Mouse (Mus musculus): ENCODE measurements around the gene Zswim7. TPM values are rescaled to one million over a fixed set of nuclear protein-coding genes. Genes with fewer than 3 reads are reported as not detected.
"Not testable (repeated sequence)": the region's sequence is repeated elsewhere in the genome, so short reads cannot be mapped to it uniquely, and the experiment has no call there.

Gene Zswim7
- total and polyA plus RNA-seq, 2 experiments from 2014 or later = 7.3 to 19.6 TPM

- TF ChIP-seq CTCF (IDR thresholded peaks at IDR 0.05; ENCODE audit: low read depth) = no peak
- Histone ChIP-seq H3K9ac (no peak overlapping the region), H3K27ac (ENCODE audit: low read depth, low read length) (no peak overlapping the region)
Measured at GRCm38 (mm10) chr11:62298883-62299282, 17.7 kb upstream of the Zswim7 start.

GRCm38 (mm10) chr11:62294121-62294520 is 12.9 kb upstream of the Zswim7 start:
- Histone ChIP-seq H3K9ac (no peak overlapping the region), H3K9me3 (ENCODE audit: low read length) (no peaks in the 10 kb centered on the region), H3K4me1 (ENCODE audit: insufficient read depth) (no peaks in the 10 kb centered on the region), H3K27ac (ENCODE audit: low read depth, low read length) (no peak overlapping the region), H3K27me3 (ENCODE audit: insufficient read depth, low read length) (no peaks in the 10 kb centered on the region), H3K4me3 (ENCODE audit: low read depth, low read length) (no peak overlapping the region), H3K4me2 (ENCODE audit: low read depth) (no peak overlapping the region), H3K36me3 (ENCODE audit: insufficient read depth) (peaks cover 44% of the 10 kb centered on the region)
- TF ChIP-seq CTCF (IDR thresholded peaks at IDR 0.05; ENCODE audit: low read depth) = no peak
- WGBS = 90% methylated on average over 2 of the region's 2 CpGs
- DNase-seq (no peak), ATAC-seq (no peak)

More at GRCm38 (mm10) chr11:62298883-62299282, 17.7 kb upstream of the Zswim7 start:
- WGBS = 87% methylated on average over 6 of the region's 6 CpGs
- DNase-seq (no peak), ATAC-seq (no peak)
- H3K4me3 ChIP-seq (ENCODE audit: low read depth, low read length) = no peak overlapping the region
- no peaks in the 10 kb centered on the region for H3K9me3 ChIP-seq (ENCODE audit: low read length)
- H3K4me2 ChIP-seq (ENCODE audit: low read depth) = no peak overlapping the region
- peaks cover 30% of the 10 kb centered on the region for H3K36me3 ChIP-seq (ENCODE audit: insufficient read depth)
- no peaks in the 10 kb centered on the region for H3K4me1 ChIP-seq (ENCODE audit: insufficient read depth)
- H3K27me3 ChIP-seq (ENCODE audit: insufficient read depth, low read length) = no peaks in the 10 kb centered on the region

GRCm38 (mm10) chr11:62287700-62288099 is 6.5 kb upstream of the Zswim7 start:
- no peak for ATAC-seq
- Histone ChIP-seq H3K4me1 (ENCODE audit: insufficient read depth) (no peaks in the 10 kb centered on the region), H3K4me2 (ENCODE audit: low read depth) (no peak overlapping the region), H3K4me3 (ENCODE audit: low read depth, low read length) (no peak overlapping the region), H3K36me3 (ENCODE audit: insufficient read depth) (peaks cover 51% of the 10 kb centered on the region), H3K27me3 (ENCODE audit: insufficient read depth, low read length) (no peaks in the 10 kb centered on the region), H3K9me3 (ENCODE audit: low read length) (no peaks in the 10 kb centered on the region), H3K9ac (no peak overlapping the region), H3K27ac (ENCODE audit: low read depth, low read length) (no peak overlapping the region)
- WGBS = 96% methylated on average over 1 of the region's 1 CpGs
- no peak for DNase-seq
- TF ChIP-seq CTCF (IDR thresholded peaks at IDR 0.05; ENCODE audit: low read depth) = no peak

GRCm38 (mm10) chr11:62285020-62285419 is 3.8 kb upstream of the Zswim7 start:
- no peak overlapping the region for H3K4me2 ChIP-seq (ENCODE audit: low read depth)
- no peak overlapping the region for H3K4me3 ChIP-seq (ENCODE audit: low read depth, low read length)
- peaks cover 40% of the 10 kb centered on the region for H3K36me3 ChIP-seq (ENCODE audit: insufficient read depth)
- no peaks in the 10 kb centered on the region for H3K9me3 ChIP-seq (ENCODE audit: low read length)
- DNase-seq (no peak), ATAC-seq (no peak)
- no peaks in the 10 kb centered on the region for H3K27me3 ChIP-seq (ENCODE audit: insufficient read depth, low read length)
- H3K9ac ChIP-seq = no peak overlapping the region
- 92% methylated on average over 8 of the region's 8 CpGs for WGBS
- no peaks in the 10 kb centered on the region for H3K4me1 ChIP-seq (ENCODE audit: insufficient read depth)
- no peak for TF ChIP-seq CTCF (IDR thresholded peaks at IDR 0.05; ENCODE audit: low read depth)
- H3K27ac ChIP-seq (ENCODE audit: low read depth, low read length) = no peak overlapping the region

- not testable (repeated sequence) for H3K4me3 ChIP-seq (ENCODE audit: low read depth, low read length); H3K27me3 ChIP-seq (ENCODE audit: insufficient read depth, low read length); H3K9ac ChIP-seq; H3K27ac ChIP-seq (ENCODE audit: low read depth, low read length); H3K4me1 ChIP-seq (ENCODE audit: insufficient read depth); ATAC-seq; H3K4me2 ChIP-seq (ENCODE audit: low read depth); H3K9me3 ChIP-seq (ENCODE audit: low read length); DNase-seq
- peaks cover 33% of the 10 kb centered on the region for H3K36me3 ChIP-seq (ENCODE audit: insufficient read depth)
- 89% methylated on average over 3 of the region's 3 CpGs for WGBS
Measured at GRCm38 (mm10) chr11:62284020-62284419, 2.8 kb upstream of the Zswim7 start.

- WGBS = 7% methylated on average over 49 of the region's 57 CpGs
- Histone ChIP-seq H3K4me2 (ENCODE audit: low read depth) (peak overlapping the region; percentile 71), H3K27me3 (ENCODE audit: insufficient read depth, low read length) (no peaks in the 10 kb centered on the region), H3K9ac (peak overlapping the region; percentile 82), H3K4me3 (ENCODE audit: low read depth, low read length) (peak overlapping the region; percentile 74), H3K27ac (ENCODE audit: low read depth, low read length) (peak overlapping the region; percentile 90), H3K4me1 (ENCODE audit: insufficient read depth) (no peaks in the 10 kb centered on the region), H3K9me3 (ENCODE audit: low read length) (no peaks in the 10 kb centered on the region), H3K36me3 (ENCODE audit: insufficient read depth) (peaks cover 17% of the 10 kb centered on the region)
- DNase-seq (no peak), ATAC-seq (peak; percentile 52)
- no peak for TF ChIP-seq CTCF (IDR thresholded peaks at IDR 0.05; ENCODE audit: low read depth)
Measured at GRCm38 (mm10) chr11:62281601-62281997, 424 bp upstream of the Zswim7 start.

GRCm38 (mm10) chr11:62278027-62278426 is 3.1 kb downstream of the Zswim7 start:
- peak; percentile 89 for TF ChIP-seq CTCF (IDR thresholded peaks at IDR 0.05; ENCODE audit: low read depth)
- no peaks in the 10 kb centered on the region for H3K9me3 ChIP-seq (ENCODE audit: low read length)
- no peak for ATAC-seq
- H3K27me3 ChIP-seq (ENCODE audit: insufficient read depth, low read length) = no peaks in the 10 kb centered on the region
- no peaks in the 10 kb centered on the region for H3K36me3 ChIP-seq (ENCODE audit: insufficient read depth)
- H3K4me1 ChIP-seq (ENCODE audit: insufficient read depth) = no peaks in the 10 kb centered on the region
- no peak overlapping the region for H3K4me2 ChIP-seq (ENCODE audit: low read depth)
- no peak overlapping the region for H3K27ac ChIP-seq (ENCODE audit: low read depth, low read length)
- no peak overlapping the region for H3K4me3 ChIP-seq (ENCODE audit: low read depth, low read length)
- 31% methylated on average over 5 of the region's 5 CpGs for WGBS
- H3K9ac ChIP-seq = no peak overlapping the region
- peak; percentile 79 for DNase-seq

- H3K4me1 ChIP-seq (ENCODE audit: insufficient read depth) = no peaks in the 10 kb centered on the region
- TF ChIP-seq CTCF (IDR thresholded peaks at IDR 0.05; ENCODE audit: low read depth) = no peak
- H3K36me3 ChIP-seq (ENCODE audit: insufficient read depth) = no peaks in the 10 kb centered on the region
- no peak overlapping the region for H3K27ac ChIP-seq (ENCODE audit: low read depth, low read length)
- no peak overlapping the region for H3K4me2 ChIP-seq (ENCODE audit: low read depth)
- ATAC-seq (no peak), DNase-seq (no peak)
- H3K9ac ChIP-seq = no peak overlapping the region
- 69% methylated on average over 8 of the region's 8 CpGs for WGBS
- no peaks in the 10 kb centered on the region for H3K27me3 ChIP-seq (ENCODE audit: insufficient read depth, low read length)
- H3K9me3 ChIP-seq (ENCODE audit: low read length) = no peaks in the 10 kb centered on the region
- H3K4me3 ChIP-seq (ENCODE audit: low read depth, low read length) = no peak overlapping the region
Measured at GRCm38 (mm10) chr11:62277086-62277485, 4.1 kb downstream of the Zswim7 start.
